Mouse (Mus musculus) lung, postnatal 4 days (tissue): ENCODE measurements around the gene Il6.
"Not testable (repeated sequence)": the region's sequence is repeated elsewhere in the genome, so short reads cannot be mapped to it uniquely, and the experiment has no call there.

Experiments
- DNase-seq, 2 experiments: peaks; one replicate each; pipeline ENCODE4 v3.0.0; 2021

Gene Il6

DNA sequence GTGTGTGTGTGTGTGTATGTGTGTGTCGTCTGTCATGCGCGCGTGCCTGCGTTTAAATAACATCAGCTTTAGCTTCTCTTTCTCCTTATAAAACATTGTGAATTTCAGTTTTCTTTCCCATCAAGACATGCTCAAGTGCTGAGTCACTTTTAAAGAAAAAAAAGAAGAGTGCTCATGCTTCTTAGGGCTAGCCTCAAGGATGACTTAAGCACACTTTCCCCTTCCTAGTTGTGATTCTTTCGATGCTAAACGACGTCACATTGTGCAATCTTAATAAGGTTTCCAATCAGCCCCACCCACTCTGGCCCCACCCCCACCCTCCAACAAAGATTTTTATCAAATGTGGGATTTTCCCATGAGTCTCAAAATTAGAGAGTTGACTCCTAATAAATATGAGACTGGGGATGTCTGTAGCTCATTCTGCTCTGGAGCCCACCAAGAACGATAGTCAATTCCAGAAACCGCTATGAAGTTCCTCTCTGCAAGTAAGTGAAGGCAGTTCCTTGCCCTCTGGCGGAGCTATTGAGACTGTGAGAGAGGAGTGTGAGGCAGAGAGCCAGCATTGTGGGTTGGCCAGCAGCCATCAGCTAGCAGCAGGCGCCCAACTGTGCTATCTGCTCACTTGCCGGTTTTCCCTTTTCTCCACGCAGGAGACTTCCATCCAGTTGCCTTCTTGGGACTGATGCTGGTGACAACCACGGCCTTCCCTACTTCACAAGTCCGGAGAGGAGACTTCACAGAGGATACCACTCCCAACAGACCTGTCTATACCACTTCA lies at the start of gene Il6:
Gene Il6, plus strand, starts transcription at position 389 of the 778 bp plus-strand sequence.
- peak; percentile 88 to 90 for DNase-seq

GRCm38 (mm10) chr5:29963488-29963887 lies 49.4 kb upstream of the Il6 start:
- no peak for DNase-seq

DNA sequence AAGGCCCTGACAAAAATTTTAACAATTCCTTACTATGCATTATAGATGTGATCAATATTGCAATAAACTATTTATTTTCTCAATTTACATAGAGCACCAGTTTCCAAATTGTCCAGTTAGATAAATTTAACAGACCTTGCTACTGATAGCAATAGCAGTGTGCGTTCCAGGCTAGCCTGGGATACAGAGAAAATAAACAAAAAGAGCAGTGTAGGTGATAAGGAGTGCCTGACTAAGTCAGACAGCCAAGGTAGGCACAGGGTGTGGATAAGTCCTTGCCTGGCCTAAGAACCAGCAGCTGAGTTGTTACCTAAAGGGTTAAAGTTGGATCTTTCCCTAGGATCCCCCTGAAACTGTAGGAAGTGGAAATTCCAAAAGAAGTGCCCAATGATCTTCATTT lies 42.7 kb upstream of the Il6 start:
- no peak for DNase-seq

DNA sequence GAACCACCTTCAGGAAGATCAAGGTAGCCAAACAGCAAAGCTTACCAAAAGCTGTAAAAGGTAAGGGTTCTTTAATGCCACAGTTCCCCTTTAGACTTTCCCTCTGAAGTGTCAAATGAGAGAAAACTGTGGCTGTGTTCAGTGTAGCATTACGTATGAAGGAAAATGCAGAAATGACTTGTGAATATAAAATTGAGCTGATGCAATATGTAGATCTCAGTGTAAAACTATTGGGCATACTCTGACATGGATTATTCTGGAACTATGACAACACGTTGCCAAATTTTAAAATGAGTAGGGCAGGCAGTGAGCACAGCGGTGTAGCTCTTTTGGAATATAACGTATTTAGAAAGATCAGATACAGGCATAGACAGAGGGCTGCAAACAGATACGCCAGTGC lies 40.1 kb upstream of the Il6 start:
- no peak for DNase-seq

GRCm38 (mm10) chr5:29973533-29973932 lies 39.4 kb upstream of the Il6 start:
- DNase-seq: no peak

- no peak for DNase-seq
Observed at GRCm38 (mm10) chr5:29974115-29974514, 38.8 kb upstream of the Il6 start.

DNA sequence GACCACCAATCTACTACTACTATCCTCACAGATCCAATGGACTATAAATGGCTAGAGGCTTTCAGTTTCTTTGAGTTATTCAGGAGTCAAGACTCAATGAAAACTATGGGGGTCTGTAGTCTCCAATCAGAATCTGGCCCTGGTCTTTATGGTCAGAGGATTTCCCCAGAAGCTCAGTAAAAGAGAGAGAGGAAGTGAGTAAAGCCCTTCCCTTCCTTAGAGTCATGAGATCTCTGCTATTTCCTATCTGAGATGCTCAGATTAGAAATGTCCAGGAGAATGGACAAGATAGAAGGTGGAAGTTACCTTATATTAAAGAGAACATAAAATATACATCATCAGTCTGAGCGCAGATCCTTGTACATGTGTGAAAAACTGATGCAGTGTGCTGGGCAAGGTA lies 19.3 kb upstream of the Il6 start:
- no peak for DNase-seq

GRCm38 (mm10) chr5:29994344-29994743 lies 18.6 kb upstream of the Il6 start:
- no peak for DNase-seq

DNA sequence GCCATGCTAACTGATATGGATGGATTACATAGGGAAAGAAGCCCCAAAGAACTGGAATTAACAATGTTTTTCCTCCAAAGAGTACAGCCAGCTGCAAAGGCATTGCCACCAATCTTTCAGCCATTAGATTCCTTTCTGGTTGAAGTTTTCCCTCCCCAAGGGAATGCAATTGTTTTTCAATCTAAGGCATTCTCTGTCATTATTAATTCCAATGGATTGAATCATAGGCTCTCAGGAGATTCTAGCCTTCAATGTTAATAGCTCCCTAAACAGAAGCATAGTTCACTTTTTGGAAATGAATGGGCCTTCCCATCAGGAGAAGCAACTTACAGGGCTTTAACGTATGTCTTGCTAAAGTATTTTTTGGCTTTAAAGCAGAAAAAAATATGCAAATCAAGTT lies 15.6 kb upstream of the Il6 start:
- DNase-seq: no peak

DNA sequence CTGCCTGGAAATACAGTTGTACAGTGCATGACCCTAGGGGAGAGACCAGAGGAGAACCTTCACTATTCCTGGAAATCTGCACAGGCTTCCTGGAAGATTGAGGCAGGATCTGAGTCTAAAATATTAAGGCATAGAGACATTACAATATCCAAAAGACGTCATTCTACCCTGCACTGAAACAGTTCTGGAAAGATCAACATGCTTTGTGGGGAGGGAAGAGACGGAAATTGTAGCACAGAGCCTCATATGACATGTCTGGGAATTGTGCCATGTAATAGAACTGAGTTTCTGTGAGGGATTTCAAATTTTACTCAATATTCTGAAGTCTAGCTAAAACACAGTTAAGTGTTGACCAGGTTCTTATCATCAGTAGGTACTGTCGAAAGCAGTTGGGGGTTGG lies 12.0 kb upstream of the Il6 start:
- DNase-seq: no peak

DNA sequence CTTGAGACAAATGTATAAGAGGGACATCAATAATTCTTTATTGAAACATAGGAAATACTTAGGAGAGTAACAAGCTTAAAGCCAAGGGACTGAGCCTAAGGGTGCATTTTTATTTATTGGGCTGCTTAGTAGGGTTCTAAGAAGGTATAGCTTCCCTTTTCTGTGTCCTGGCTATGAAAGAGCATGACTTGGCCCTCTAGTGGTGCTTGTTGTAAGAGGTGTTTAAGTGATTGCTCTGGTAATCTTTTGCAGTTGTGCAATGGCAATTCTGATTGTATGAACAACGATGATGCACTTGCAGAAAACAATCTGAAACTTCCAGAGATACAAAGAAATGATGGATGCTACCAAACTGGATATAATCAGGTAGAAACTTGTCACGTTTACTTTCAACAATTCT lies 1.7 kb downstream of the Il6 start:
- peak in 1 of 2 experiments; percentile 10 for DNase-seq

- not testable (repeated sequence) for DNase-seq
Observed at GRCm38 (mm10) chr5:30035862-30036261, 22.9 kb downstream of the Il6 start.

- not testable (repeated sequence) for DNase-seq
Observed at GRCm38 (mm10) chr5:30037111-30037510, 24.2 kb downstream of the Il6 start.

DNA sequence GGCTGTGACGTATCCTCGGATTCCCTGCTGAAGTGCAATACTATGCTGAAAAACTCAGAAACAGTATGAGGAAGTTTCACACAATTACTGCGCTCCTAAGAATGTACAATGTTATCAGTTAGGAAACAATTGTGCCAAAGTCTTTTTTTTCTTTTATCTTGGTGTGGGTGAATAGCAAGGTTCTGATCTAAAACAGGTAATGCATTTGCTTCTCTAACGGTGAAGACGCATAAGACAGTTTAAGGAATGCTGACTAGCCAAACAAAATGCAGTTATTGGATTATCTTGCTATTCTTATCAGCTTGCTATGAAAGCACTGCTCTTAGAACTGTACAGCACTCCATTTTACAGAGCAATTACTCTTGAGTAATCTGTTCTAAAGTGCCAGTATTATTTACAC lies 26.4 kb downstream of the Il6 start:
- not testable (repeated sequence) for DNase-seq

GRCm38 (mm10) chr5:30039841-30040240 lies 26.9 kb downstream of the Il6 start:
- DNase-seq: not testable (repeated sequence)

DNA sequence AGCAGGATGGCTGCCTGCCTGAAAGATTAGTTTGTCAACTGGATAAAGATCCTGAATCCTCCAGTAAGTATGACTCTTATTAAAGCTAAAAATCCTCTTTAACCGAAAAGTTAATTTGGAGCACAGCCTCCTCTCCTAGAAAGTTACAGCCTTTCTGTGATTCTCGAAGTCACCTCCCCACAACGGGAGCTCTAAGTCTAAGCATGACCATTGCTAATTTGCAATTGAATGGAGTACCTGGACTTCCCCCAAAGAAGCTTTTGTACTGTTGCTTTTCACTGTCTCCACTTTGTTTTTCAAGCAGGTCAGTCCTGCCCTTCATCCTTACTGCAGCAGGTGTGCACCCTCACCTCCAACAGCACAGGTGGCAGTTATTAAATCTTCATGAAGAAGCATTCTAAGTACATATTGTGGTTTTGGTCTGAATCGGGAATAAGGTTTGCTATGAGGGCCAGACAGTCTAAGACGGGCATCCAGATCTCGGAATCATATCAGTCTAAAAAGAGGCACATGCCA lies 45.4 kb downstream of the Il6 start:
- DNase-seq: no peak

GRCm38 (mm10) chr5:30059607-30060006 lies 46.7 kb downstream of the Il6 start:
- DNase-seq: not testable (repeated sequence)

DNA sequence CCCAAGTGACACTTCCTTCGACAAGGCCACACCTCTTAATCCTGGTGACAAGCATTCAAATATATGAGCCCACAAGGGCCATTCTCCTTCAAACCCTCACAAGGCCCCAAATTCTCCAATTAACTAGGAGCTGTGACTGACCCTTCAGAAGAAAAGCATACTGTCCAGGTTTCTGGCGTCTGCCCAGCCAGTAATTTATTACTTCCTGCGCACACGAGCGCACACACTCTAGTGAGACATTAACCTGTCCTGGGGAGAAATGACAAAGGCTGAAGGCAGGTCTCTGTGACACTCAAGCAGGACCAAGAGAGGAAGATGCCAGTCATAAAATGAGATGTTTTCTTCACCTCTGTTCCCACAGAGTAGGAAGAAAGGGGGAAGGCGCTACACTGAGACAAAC lies 54.8 kb downstream of the Il6 start:
- DNase-seq: no peak
